ENCODE assay signal across 29 mouse cellular contexts in the genomic region with DNA sequence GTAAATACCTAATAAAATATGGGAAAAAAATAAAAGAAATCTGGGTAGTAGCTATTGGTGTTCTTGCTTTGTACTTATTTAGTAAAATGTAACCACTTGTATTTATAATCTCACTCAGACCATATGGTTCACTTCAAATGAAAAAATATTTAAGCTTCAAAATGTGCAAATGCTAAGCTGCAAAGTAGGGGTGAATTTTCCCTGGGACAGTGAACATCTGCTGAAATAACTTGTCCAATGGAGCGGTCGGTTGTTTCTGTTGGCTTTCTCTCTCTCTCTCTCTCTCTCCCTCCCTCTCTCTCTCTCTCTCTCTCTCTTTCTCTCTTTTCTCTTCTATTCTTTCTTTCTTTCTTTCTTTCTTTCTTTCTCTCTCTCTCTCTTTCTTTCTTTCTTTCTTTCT. TPM values are rescaled to one million over a fixed set of nuclear protein-coding genes. Genes with fewer than 3 reads are reported as not detected.
A peak's percentile ranks its signal among the peaks of the same experiment; 100 is the strongest.
DNase-seq lines count a peak whose midpoint lies in the region; ATAC-seq and TF ChIP-seq lines count a peak whose summit lies in the region.
"Had no signal": no experiment of that assay in that cellular context is flagged by ENCODE, and none has a peak within 500 bp of the region (broad histone marks: within the 10 kb centered on the region; RNA-seq: fewer than 3 reads in every experiment).

No protein-coding gene starts in this region.

- 0 out of 2 replicates have a peak, but pooled peaks cover 4% of the 10 kb centered on the region for H3K4me1 ChIP-seq in kidney, postnatal 0 days (replicated peaks; ENCODE audit: insufficient read depth, low read length)
- H3K4me1 ChIP-seq in lung, embryonic 16.5 days (replicated peaks; ENCODE audit: control insufficient read depth, insufficient read depth, low read length), result peaks cover 4% of the 10 kb centered on the region; the same call in 1 of the 2 replicates
- H3K4me1 ChIP-seq: embryonic facial prominence, embryonic 15.5 days had no signal

- ATAC-seq in kidney, postnatal 0 days (replicated peaks; ENCODE audit: low FRiP score, low read depth), result no peak
- ATAC-seq in lung, embryonic 16.5 days (ENCODE audit: low read depth), result peak; percentile 68; the same call in 1 of the 2 replicates
- ATAC-seq: activated CD4-positive, CD25-positive, alpha-beta regulatory T cell, adult 4 months; CD4-positive, CD25-positive, alpha-beta regulatory T cell, adult 4 months; forebrain, embryonic 14.5 days; forebrain, embryonic 16.5 days; Patski had no signal

- 57% methylated on average over 2 of the region's 2 CpGs for WGBS in kidney, postnatal 0 days
- 49% methylated on average over 2 of the region's 2 CpGs for WGBS in lung, embryonic 16.5 days

- peak; percentile 85 for DNase-seq in kidney, postnatal 0 days (ENCODE audit: low spot score)
- no peak for DNase-seq in kidney, adult 9 months
- no peak for DNase-seq in lung, postnatal 25 days (ENCODE audit: low spot score)
- DNase-seq in brain, adult 2 months (ENCODE audit: low read depth, low spot score), result peak; percentile 9
- DNase-seq in thymus, postnatal 36 days, result no peak
- DNase-seq: adrenal gland, adult 8-10 months; adrenal gland, postnatal 14 days; adrenal gland, postnatal 36 days; B cell, adult 2 months; cerebellum, adult 11 months; cerebellum, adult 18-20 months; cerebellum, adult 8-10 months; cerebellum, adult 9-11 months; cerebellum, postnatal 14 days; cerebellum, postnatal 36 days; embryo, embryonic 11 days had no signal

- H3K4me2 ChIP-seq in kidney, postnatal 0 days (ENCODE audit: low read length), result no peak overlapping the region
- no peak overlapping the region for H3K4me2 ChIP-seq in lung, embryonic 16.5 days (ENCODE audit: low read depth, low read length)
- H3K4me2 ChIP-seq: embryonic facial prominence, embryonic 13.5 days; embryonic facial prominence, embryonic 15.5 days; forebrain, embryonic 12.5 days had no signal

- H3K27me3 ChIP-seq in kidney, postnatal 0 days (ENCODE audit: insufficient read depth, low read length), result no peaks in the 10 kb centered on the region
- H3K27me3 ChIP-seq in lung, embryonic 16.5 days (ENCODE audit: control insufficient read depth, insufficient read depth, low read depth, low read length), result no peaks in the 10 kb centered on the region
- H3K27me3 ChIP-seq: CH12.LX; embryonic facial prominence, embryonic 13.5 days; embryonic facial prominence, embryonic 15.5 days; forebrain, embryonic 12.5 days; Patski had no signal

- H3K9ac ChIP-seq in kidney, postnatal 0 days (ENCODE audit: low read depth, low read length), result no peak overlapping the region
- H3K9ac ChIP-seq in lung, embryonic 16.5 days (ENCODE audit: low read length), result no peak overlapping the region
- H3K9ac ChIP-seq: embryonic facial prominence, embryonic 13.5 days; embryonic facial prominence, embryonic 15.5 days; forebrain, embryonic 12.5 days had no signal

- no peak overlapping the region for H3K27ac ChIP-seq in kidney, postnatal 0 days
- no peak overlapping the region for H3K27ac ChIP-seq in lung, embryonic 16.5 days (ENCODE audit: low read length)
- H3K27ac ChIP-seq: embryonic facial prominence, embryonic 13.5 days; embryonic facial prominence, embryonic 15.5 days; forebrain, embryonic 10.5 days; forebrain, embryonic 12.5 days had no signal

- TF ChIP-seq CTCF in kidney, postnatal 0 days (IDR thresholded peaks at IDR 0.05; ENCODE audit: low read depth), result no peak

- no peaks in the 10 kb centered on the region for H3K36me3 ChIP-seq in kidney, postnatal 0 days (ENCODE audit: insufficient read depth, low read length)
- no peaks in the 10 kb centered on the region for H3K36me3 ChIP-seq in lung, embryonic 16.5 days (ENCODE audit: control insufficient read depth, insufficient read depth, low read length)
- H3K36me3 ChIP-seq: embryonic facial prominence, embryonic 13.5 days; embryonic facial prominence, embryonic 15.5 days; forebrain, embryonic 10.5 days; forebrain, embryonic 12.5 days; G1E had no signal

- no peaks in the 10 kb centered on the region for H3K9me3 ChIP-seq in kidney, postnatal 0 days (replicated peaks; ENCODE audit: low read length)
- H3K9me3 ChIP-seq in lung, embryonic 16.5 days (ENCODE audit: control insufficient read depth, low read length), result no peaks in the 10 kb centered on the region
- H3K9me3 ChIP-seq: embryonic facial prominence, embryonic 13.5 days; embryonic facial prominence, embryonic 15.5 days; forebrain, embryonic 10.5 days; forebrain, embryonic 12.5 days; G1E had no signal

- H3K4me3 ChIP-seq in kidney, postnatal 0 days (replicated peaks; ENCODE audit: low read depth, low read length), result no peak overlapping the region
- no peak overlapping the region for H3K4me3 ChIP-seq in lung, embryonic 16.5 days (ENCODE audit: low read length)
- H3K4me3 ChIP-seq: embryonic facial prominence, embryonic 13.5 days; embryonic facial prominence, embryonic 15.5 days; erythroblast, embryonic 14.5 days; forebrain, embryonic 10.5 days; forebrain, embryonic 12.5 days had no signal

RNA-seq across cellular contexts. Expression of a gene that starts 39.0 kb away (rescaled TPM):
- polyA plus RNA-seq in kidney, postnatal 0 days (2015; fragmentation: Nextera tagmentation; extraction: Ambion mirVana), result 22.7 and 24.4 TPM in 2 replicates
- 8.7 and 8.9 TPM in 2 replicates for polyA plus RNA-seq in lung, embryonic 16.5 days (2015; fragmentation: Nextera tagmentation; extraction: Ambion mirVana)

Comparison
In these comparisons a context has a peak if more than half of its experiments do, and no peak if none do; other contexts are left out.
1. DNase-seq: peak in kidney, postnatal 0 days (single experiment) and brain, adult 2 months (single experiment); none in kidney, adult 9 months (single experiment), lung, postnatal 25 days (single experiment) and thymus, postnatal 36 days (0 of 2).